Mouse (Mus musculus) erythroblast, embryonic 14.5 days (primary cell): ENCODE data around the gene Prss54. TPM values are rescaled to one million over a fixed set of nuclear protein-coding genes. Genes with fewer than 3 reads are reported as not detected.

ENCODE experiments used
- H3K27me3 ChIP-seq: 2 replicates; pipeline ENCODE4 v1.6.1; 2012; ENCODE audit warnings: inconsistent platforms; ENCODE audit not compliant: control insufficient read depth
- H3K36me3 ChIP-seq: 2 replicates; pipeline ENCODE4 v1.6.1; 2012; ENCODE audit warnings: mild to moderate bottlenecking, inconsistent platforms; ENCODE audit not compliant: control insufficient read depth
- H3K4me1 ChIP-seq: 2 replicates; pipeline ENCODE4 v1.6.1; 2012; ENCODE audit warnings: inconsistent platforms; ENCODE audit not compliant: control insufficient read depth
- H3K4me3 ChIP-seq: replicated peaks from 2 replicates; pipeline ENCODE3; 2012; ENCODE audit warnings: moderate library complexity, mild to moderate bottlenecking, inconsistent platforms
- H3K9me3 ChIP-seq: 2 replicates; pipeline ENCODE4 v1.6.1; 2012; ENCODE audit warnings: low read length, inconsistent platforms, mixed read lengths; ENCODE audit not compliant: control insufficient read depth
- GATA1 ChIP-seq: IDR thresholded peaks from 2 replicates; pipeline ENCODE4 v1.6.1; 2012; ENCODE audit warnings: low read length, inconsistent platforms, mixed read lengths
- TAL1 ChIP-seq: IDR thresholded peaks from 3 replicates; pipeline ENCODE4 v1.6.1; 2012; ENCODE audit warnings: low read length, inconsistent platforms, mixed read lengths
- polyA plus RNA-seq: library from polyadenylated mRNA; stranded (reverse); fragments of >175 nt; gene quantifications from 2 replicates; pipeline ENCODE4 v1.2.3, GENCODE M21; 2012

Gene Prss54
- polyA plus RNA-seq, 1 experiment: not detected

DNA sequence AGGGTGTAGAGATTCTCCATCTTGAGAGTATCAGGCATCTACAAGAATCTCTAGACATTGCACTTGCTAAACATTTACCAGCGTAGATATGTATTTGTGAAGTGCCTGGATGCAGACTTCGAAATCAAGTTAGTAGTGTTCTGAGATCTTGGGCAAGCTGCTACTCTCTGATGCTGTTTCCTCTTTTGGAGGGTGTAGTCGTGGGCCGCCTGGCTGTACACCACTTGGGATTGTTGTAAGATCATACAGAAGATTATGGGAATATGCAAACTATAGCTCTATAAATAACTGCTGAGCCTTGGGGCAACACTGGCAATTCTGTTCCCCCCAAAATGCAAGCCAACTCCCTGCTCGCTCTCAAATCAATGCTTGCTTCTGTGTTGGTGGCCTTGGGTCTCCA lies 3.0 kb downstream of the Prss54 start:
- H3K4me3 ChIP-seq: no peak overlapping the region
- H3K4me1 ChIP-seq: no peaks in the 10 kb centered on the region
- H3K36me3 ChIP-seq: no peaks in the 10 kb centered on the region
- TF ChIP-seq TAL1: no peak
- H3K27me3 ChIP-seq: no peaks in the 10 kb centered on the region
- H3K9me3 ChIP-seq: no peaks in the 10 kb centered on the region

DNA sequence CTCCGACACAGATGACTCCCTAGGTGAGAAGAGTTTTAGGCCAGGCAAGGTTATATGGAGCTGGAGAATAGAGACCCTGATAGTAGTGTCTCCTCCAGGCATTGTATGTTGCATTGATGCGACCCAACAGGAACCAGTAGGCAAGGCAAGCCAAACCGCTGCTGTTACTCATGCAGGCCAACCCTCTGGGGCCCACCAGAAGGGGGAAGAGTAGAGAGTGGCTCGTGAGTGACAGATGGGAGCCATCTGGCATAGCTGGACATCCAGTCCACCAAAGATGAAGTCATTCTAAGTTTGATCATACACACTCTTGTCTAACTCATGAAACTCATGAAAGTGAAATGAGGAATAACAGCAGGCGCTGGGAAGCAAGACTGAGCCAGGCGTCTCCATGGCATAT lies 9.3 kb downstream of the Prss54 start:
- TF ChIP-seq TAL1 (no peak), GATA1 (no peak)
- H3K27me3 ChIP-seq: no peaks in the 10 kb centered on the region
- H3K36me3 ChIP-seq: no peaks in the 10 kb centered on the region
- no peaks in the 10 kb centered on the region for H3K4me1 ChIP-seq
- H3K9me3 ChIP-seq: no peaks in the 10 kb centered on the region
- H3K4me3 ChIP-seq: no peak overlapping the region

- Histone ChIP-seq H3K27me3 (no peaks in the 10 kb centered on the region), H3K4me1 (no peaks in the 10 kb centered on the region), H3K36me3 (no peaks in the 10 kb centered on the region), H3K9me3 (no peaks in the 10 kb centered on the region), H3K4me3 (no peak overlapping the region)
- TF ChIP-seq GATA1 (no peak), TAL1 (no peak)
Measured at GRCm38 (mm10) chr8:95566217-95566616, 9.9 kb downstream of the Prss54 start.

DNA sequence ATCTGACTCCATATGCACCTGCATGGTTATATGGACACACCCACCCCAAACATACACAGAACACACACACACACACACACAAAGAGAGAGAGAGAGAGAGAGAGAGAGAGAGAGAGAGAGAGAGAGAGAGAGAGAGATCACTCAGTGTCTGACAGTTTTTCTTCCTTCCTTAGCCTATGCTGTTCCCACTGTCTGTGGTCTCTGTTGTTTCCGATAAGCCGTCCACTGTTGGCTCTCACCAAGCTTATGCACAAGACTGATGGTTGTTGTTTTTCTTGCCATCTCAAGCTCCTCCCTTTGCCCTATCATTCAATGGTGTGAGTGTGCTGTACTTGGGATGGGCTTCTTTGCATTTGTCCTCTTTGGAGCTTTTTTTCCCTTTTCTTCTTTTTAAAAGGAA lies 20.2 kb downstream of the Prss54 start:
- no peaks in the 10 kb centered on the region for H3K4me1 ChIP-seq
- no peaks in the 10 kb centered on the region for H3K9me3 ChIP-seq
- no peaks in the 10 kb centered on the region for H3K36me3 ChIP-seq
- H3K4me3 ChIP-seq: no peak overlapping the region
- H3K27me3 ChIP-seq: no peaks in the 10 kb centered on the region
- TF ChIP-seq GATA1 (no peak), TAL1 (no peak)

GRCm38 (mm10) chr8:95551577-95551976 lies 24.6 kb downstream of the Prss54 start:
- no peaks in the 10 kb centered on the region for H3K27me3 ChIP-seq
- no peaks in the 10 kb centered on the region for H3K4me1 ChIP-seq
- H3K36me3 ChIP-seq: no peaks in the 10 kb centered on the region
- no peak overlapping the region for H3K4me3 ChIP-seq
- no peak for TF ChIP-seq GATA1
- no peak for TF ChIP-seq TAL1
- no peaks in the 10 kb centered on the region for H3K9me3 ChIP-seq

GRCm38 (mm10) chr8:95549871-95550829 lies 26.0 kb downstream of the Prss54 start:
- Histone ChIP-seq H3K36me3 (no peaks in the 10 kb centered on the region), H3K27me3 (no peaks in the 10 kb centered on the region), H3K4me1 (no peaks in the 10 kb centered on the region), H3K9me3 (no peaks in the 10 kb centered on the region), H3K4me3 (no peak overlapping the region)
- TF ChIP-seq TAL1: no peak
- no peak for TF ChIP-seq GATA1

DNA sequence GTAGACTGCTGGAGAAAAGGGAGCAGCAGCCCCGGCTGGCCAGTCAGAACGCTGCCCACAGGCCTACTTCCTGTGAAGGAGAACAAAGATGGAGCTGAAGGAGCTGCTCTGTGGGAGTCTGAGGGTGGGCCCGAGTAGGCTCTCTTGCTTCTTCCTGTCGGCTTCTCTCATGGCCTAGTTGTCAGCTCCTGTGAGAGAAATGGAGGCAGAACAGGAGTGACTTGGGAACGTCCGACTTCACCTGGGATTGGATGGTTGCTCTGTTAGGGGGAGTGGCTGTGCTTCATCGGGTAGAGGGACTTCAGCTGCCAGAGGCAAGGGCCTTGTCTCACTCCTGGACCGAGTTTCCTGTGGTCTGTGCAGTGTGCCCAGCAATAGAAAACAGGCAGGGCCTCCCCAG lies 28.2 kb downstream of the Prss54 start:
- Histone ChIP-seq H3K36me3 (no peaks in the 10 kb centered on the region), H3K4me1 (no peaks in the 10 kb centered on the region), H3K9me3 (no peaks in the 10 kb centered on the region), H3K27me3 (no peaks in the 10 kb centered on the region), H3K4me3 (no peak overlapping the region)
- no peak for TF ChIP-seq GATA1
- TF ChIP-seq TAL1: no peak

- Histone ChIP-seq H3K9me3 (no peaks in the 10 kb centered on the region), H3K27me3 (no peaks in the 10 kb centered on the region), H3K4me3 (no peak overlapping the region), H3K36me3 (no peaks in the 10 kb centered on the region), H3K4me1 (no peaks in the 10 kb centered on the region)
- no peak for TF ChIP-seq TAL1
- TF ChIP-seq GATA1: no peak
Measured at GRCm38 (mm10) chr8:95546986-95547385, 29.2 kb downstream of the Prss54 start.

- Histone ChIP-seq H3K4me1 (no peaks in the 10 kb centered on the region), H3K9me3 (no peaks in the 10 kb centered on the region)
Measured at GRCm38 (mm10) chr8:95545815-95546214, 30.3 kb downstream of the Prss54 start.

DNA sequence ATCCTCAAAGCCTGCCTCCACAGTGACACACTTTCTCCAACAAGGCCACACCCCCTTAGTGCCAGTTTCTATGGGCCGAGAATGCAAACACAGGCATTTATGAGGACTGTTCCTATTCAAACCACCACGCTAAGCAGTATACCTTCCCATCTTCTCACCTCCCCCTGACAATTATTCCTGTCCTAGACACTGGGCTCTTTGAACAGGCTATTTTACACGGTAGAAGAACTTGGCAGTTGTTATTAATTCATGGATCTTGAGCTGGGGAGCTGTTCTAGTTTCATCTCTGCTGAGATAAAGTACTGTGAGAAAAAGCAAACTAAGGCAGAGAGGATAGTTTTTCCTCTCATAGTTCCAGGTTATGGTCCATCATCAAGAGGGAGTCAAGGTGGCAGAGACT lies 33.1 kb downstream of the Prss54 start:
- Histone ChIP-seq H3K27me3 (no peaks in the 10 kb centered on the region), H3K4me3 (no peak overlapping the region), H3K4me1 (no peaks in the 10 kb centered on the region), H3K36me3 (no peaks in the 10 kb centered on the region), H3K9me3 (no peaks in the 10 kb centered on the region)
- TF ChIP-seq GATA1 (no peak), TAL1 (no peak)

More at GRCm38 (mm10) chr8:95545815-95546214, 30.3 kb downstream of the Prss54 start:
- Histone ChIP-seq H3K36me3 (no peaks in the 10 kb centered on the region), H3K4me3 (no peak overlapping the region), H3K27me3 (no peaks in the 10 kb centered on the region)
- TF ChIP-seq TAL1 (no peak), GATA1 (no peak)
